Mouse (Mus musculus) retina, postnatal 7 days (tissue): ENCODE measurements around the gene Tmem167b.
"Not testable (repeated sequence)": the region's sequence is repeated elsewhere in the genome, so short reads cannot be mapped to it uniquely, and the experiment has no call there.

Experiments
- DNase-seq: peaks from one replicate; pipeline ENCODE4 v3.0.0-alpha.2; 2012; ENCODE audit warnings: low read depth, low spot score

Tmem167b gene

DNA sequence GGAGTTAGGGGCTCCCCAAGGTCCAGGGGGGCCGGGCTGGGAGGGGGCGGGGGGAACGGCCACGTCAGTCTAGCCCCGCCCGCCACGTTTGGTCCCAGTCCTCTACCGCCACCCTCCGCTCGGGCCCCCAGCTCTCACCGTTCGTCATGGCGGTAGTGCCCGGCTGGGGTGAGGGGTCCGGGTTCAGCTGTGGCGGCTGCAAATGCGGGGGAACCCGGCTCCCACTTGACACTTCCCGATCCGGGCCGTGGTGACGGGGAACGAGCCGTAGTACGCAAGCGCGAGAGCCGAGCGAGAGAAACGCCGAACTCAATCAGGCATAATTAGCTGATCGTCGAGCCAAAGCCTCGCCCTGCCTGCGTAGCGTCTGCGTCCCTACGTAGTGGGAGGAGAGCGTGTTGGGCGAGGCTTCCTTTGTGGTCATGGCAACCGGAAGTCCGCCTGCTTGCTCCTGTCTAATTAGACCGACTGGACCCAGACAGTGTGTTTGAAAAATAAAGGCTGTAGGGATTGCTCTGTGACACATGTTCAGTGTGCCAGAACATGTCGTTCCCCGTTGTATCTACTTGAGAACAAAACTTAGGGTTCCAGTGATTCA is at the start of gene Tmem167b:
Tmem167b (minus strand) TSS at position 334 of the 598 bp plus-strand sequence.
- DNase-seq = peak; percentile 98

DNA sequence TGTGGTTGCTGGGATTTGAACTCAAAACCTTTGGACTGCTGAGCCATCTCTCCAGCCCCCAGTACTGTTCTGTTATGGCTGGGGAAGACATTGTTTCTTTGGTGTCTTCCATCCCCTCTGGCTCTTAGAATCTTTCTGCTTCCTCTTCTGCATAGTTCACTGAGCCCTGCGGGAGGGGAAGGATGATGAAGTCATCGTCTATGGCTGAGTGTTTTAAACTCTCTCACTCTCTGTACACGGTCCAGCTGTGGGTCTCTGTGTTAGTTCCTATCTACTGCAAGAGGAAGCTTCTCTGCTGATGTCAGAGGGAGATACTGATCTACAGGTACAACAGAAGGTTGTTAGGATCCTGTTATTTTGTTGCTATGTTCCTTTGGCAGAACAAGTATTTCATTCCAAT is 46.6 kb upstream of the Tmem167b start:
- DNase-seq = no peak

DNA sequence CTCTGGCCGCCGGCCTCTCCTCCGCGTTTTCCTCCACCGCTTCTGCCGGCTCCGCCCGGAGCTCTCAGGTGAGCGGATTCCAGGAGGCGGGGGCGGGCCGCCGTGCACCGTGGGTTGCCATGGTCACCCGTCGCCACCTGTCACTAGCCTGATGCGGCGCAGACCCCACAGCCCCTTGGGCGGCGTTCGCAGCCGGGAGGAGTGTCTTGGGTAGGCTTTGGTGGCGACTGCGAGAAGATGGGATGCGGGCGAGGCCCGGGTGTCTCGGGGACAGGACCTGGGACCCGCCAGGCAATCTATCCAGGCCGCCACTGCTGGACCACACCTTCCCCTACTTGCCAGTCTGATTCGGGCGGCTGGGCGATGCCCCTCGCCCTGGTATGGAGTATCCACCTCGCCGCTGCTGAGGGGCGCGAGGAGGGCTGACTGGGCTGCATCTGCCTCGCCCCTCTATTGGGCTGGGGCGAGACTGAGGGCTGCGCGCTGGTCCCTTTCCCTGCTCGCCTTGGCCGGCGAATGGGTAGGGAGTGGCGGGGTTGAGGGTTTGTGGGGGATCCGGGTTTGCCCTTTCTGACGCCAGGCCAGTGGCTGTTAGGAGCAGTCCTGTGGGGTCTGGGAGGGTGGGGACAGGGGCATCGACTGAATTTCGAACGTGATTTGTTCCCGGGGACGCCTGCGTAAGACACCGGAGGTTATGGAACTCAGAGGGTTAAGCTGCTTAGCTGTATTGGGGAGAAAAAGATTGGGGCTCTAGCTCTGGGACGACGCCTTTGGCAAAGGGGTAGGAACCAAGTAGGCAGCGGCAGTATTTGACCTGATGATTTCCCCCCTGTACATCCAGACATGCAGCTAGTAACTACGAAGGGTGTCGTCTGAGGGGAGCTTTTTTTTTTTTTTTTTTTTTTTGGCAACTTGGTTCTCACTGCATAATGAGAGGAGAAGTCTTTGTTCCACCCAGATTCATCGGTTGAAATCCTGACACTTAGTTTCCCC is 29.6 kb upstream of the Tmem167b start:
- no peak for DNase-seq

DNA sequence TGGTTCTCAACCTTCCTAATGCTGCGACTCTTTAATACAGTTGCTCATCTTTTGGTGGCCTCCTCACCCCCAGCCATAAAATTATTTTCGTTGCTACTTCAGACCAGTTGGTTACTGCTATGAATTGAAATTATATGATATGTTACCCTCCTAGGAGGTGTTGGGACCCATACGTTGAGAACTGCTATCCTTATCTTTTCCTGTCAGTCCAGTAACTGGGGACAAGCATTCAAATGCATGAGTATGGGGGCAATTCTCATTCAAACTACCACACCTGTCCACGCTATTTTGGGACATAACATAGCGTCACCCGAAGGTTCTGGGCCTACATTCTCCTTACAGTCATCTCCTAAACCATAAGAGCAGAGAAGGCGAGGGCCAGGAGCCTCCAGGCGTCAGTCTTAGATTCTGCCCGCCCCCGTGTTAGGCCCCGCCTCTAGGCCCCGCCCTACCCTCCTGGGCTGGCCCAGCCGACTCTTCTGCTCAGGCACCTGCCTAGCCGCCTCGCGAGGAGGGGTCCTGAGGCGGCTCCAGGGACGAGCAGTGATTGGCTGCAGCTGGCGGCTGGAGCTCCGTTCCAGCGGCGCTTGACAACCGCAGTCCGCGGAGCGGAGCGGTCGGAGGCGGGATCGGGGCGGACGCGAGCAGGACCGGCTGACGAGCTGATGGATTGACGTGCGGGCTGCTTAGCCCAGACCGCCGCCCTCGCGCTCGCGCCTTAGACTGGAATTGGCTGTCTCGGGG is 28.7 kb upstream of the Tmem167b start, which contains the start of gene Wdr47:
Wdr47 (plus strand) TSS at position 494 of the 744 bp plus-strand sequence.
- peak; percentile 92 for DNase-seq

DNA sequence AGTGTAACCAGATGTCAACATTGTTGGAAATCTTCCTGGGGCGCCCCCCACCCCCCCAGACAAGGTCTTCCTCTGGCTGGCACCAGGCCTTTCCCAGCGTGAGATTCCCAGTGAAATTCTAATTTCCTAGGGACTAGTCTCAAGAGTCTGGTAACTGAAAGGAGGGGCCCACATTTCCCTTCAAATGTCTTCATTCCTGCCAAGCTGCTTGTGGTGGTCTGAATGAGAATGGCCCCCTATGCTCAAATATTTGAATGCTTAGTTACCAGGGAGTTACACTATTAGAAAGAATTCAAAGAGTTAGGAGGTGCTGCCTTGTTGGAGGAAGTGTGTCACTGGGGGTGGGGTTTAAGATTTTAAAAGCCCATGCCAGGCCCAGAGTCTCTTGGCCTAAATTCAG is 26.2 kb upstream of the Tmem167b start:
- DNase-seq = no peak

DNA sequence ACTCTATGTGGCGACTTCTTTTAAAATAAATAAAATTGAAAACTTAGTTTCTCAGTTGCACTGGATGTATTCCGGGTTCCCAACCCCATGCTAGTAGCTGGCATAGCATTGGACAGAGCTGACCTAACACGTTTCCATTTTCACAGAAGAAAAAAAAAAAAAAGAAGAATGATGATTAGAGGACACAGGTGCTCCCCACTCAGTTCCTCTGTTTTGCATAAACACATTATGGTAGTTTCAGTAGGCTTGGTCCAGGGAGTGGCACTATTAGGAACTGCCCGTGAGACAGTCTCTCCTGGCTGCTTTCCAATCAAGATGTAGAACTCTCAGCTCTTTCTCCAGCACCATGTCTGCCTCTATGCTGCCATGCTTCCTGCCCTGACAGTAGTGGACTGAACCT is 22.3 kb upstream of the Tmem167b start:
- DNase-seq = no peak

DNA sequence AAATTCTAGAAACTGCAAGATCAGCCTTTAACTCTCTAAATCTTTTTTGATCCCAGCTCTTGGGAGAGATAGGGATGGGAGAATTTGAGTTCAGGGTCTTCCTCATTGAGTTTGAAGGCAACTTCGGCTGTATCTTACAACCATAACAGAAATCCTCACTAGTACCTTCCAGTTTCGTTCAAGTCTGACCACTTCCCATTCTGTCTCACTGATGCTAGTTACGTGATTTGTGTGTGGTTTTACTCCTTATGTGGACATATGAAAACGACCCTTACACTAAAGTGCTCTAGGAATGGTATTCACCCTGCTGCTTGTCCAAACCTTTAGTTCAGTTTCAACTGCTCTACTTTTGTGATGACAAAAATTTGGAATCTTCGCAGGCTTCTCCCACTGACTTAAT is 11.8 kb upstream of the Tmem167b start:
- DNase-seq = no peak

DNA sequence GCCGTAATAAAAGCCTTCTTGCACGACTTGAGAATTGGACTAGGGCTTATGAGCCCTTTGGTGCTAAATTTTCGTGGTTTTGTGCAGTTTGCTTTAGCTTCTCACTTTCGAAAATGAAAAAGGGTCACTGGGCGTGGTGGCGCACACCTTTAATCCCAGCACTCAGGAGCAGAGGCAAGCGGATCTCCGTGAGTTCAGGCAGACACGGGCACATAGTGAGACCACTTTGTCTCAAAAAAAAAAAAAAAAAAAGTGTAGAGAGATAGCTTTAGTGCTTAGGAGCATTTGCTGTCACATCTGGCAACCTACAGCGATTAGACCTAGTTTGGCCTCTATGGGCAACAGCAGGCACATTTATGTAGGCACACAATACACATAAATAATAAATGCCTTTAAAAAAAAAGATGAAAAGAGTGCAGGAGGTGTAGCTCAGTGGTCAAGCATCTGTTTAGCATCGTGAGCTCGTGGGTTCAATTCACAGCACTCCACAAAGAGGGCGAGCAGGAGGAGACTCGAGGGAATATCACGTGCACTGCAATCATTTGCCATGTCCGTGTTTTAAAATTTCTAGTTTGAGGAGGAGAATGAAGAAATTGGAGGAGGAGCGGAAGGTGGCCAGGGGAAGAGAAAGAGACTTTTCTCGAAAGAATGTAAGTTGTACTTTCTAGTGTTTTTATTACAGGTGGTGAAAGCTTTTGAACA is 10.2 kb upstream of the Tmem167b start:
- no peak for DNase-seq

DNA sequence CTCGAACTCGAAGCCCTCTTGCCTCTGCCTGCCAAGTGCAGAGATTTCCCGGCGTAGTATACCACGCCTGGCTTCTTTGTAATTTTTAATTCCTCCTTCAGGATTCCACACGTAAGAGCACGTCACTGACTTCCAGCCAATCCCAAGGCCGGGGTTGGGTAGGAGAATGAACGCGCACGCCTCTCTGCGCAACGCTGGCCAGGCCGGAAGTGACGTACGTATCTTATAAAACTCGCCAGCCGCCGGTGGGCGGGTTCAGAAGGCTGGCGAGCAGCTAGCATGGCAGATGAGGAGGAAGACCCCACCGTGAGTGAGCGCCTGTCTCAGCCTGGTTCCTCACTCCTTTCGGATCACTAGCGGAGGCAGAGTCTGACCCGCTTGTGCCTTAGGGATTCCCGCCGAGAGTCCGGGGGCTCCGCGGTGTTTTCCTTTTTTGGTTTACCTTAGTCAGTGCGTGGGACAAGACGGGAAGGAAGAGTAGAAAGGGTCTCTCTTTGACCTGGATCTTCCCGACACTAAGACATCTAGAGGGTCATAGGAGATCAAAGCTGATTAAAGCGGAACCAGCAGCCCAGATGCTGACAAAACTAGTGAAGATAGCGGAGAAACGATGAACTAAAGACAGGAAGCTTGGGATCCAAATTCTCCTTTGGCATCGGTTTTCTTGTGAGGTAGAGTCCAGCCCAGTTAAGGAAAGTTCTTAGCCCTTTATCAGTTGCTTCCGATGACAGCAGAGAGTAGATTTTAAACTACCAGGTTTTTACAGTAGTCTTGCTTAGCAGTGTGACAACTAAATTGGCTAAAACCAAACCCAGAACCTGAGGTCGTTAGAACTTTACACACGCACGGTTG is 9.4 kb upstream of the Tmem167b start, which contains the start of gene Taf13:
Taf13 (plus strand) TSS at position 256 of the 852 bp plus-strand sequence.
- DNase-seq = peak; percentile 95

DNA sequence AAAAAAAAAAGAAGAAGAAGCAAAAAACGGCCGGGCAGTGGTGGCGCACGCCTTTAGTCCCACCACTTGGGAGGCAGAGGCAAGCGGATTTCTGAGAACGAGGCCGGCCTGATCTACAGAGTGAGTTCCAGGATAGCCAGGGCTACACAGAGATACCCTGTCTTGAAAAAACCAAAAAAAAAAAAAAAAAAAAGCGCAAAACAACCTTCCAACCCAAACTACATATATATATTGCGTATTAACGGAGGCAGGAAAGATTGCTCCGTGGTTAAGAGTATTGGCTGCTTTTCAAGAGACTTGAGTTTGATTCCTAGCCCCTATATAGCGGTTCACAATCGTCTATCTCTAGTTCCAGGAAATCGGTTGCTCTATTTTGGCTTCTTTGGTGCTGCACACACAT is 8.5 kb upstream of the Tmem167b start:
- DNase-seq = no peak

DNA sequence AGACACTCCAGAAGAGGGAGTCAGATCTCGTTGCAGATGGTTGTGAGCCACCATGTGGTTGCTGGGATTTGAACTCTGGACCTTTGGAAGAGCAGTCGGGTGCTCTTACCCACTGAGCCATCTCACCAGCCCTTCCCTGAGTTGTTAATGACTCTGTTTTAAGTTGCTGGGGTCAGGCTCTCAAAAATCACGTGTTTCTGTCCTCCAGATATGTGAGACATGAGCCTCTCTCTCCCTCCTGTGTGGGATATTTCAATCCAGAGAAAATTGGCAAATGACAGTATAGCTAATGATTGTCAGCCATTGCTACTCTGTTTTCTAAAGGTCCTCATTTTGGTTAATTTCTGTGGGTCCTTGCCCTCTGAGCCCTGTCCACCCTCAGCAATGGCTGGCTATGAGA is 7.4 kb upstream of the Tmem167b start:
- DNase-seq = not testable (repeated sequence)

DNA sequence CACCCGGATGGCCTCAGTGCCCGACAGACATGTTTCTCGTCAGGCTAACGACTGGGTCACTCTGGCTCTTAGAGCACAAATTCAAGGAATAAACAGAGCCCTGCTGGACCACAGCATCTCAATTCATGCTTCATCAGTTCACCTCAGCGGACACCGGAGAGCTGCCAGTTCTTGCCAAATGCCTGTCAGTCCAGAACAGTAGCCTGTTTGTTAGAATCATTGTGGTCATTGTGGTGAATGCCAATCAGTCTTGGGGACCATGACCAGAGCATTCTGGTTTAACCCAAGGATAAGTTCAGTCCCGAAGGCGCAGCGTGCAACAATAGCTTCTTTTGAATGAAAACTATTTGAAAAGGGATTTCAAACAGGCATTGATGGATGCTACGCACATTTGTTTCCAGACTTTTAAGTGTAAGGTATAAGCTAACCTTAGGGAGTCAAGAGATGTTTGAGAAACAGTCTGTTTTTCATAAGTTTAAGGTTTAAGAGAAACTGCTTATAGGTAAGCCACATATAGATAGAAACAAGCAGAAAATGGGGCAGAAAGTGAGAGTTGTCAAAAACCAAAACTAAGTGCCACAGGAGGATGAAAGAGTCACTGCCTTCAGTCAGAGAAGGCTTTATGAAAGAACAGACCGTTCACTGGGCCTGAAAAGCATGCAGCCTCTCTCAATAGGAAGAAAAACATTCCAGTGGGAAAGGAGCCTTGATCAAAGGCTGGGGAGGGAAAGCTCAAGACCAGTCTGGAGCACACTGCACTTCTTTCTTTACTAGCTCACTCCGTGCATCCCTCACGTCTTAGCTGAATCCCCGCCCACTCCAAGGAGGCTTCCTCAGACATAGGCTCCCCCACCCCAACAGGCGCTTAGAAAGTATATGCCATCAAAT is 6.0 kb upstream of the Tmem167b start:
- no peak for DNase-seq

DNA sequence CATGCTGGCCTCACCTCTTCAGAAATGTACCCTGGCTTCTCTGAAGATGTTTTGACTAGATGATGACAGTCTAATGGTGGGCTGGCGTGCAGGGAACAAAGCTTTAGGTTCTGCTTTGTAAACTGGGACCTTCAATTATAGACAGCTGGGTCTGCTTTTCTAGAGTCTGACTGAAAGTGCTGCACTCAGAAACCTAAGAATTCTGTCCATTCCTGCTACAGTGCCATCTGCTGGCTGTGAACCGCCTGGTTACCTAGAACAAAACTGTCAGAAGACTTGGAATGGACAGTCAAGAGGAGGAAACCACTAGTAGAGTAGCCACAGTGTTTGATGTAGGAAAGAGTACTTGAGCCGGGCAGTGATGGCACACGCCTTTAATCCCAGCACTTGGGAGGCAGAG is 1.0 kb upstream of the Tmem167b start:
- DNase-seq = peak; percentile 71

DNA sequence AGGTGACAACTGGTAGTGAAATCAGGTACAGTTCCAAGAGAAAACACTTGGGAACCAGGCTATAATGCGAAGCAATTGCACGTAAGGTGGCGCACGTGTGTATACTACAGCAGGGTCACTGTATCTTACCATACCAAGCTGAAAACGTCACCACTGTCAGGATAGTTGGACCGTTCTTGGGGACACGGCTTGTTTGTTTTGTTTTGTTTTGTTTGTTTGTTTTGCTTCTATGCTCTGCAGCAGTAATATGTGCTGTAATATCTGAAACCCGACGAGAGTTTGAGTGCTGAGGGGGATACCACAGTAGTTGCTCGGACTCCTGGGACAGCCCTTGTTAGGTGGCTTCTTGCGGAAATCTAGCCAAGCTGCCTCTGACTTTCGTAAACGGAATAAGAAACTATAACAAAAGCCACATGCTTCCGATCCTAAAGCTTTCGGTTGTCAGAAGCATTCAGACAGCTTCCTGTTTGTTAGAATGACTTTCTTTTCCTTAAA is 558 bp upstream of the Tmem167b start:
- DNase-seq = no peak

DNA sequence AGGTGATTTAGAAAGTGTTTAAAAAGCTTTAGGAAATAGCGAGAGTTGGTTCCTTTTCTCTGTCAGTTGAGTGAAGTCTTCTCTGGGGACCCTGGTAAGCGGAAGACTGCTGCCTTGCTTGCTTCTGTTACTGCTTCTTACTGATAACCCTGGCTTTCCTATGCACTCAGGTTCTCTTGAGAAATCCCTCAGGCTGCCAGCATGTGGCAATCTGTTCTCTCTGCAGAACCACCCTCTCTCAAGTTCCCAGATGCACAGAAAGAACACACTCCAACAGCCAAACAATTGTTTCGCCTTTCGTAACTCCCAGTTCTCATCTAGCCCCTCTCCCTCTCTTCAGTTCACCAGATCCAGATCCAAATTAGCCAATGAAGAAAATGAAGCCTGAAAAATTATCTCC is 4.4 kb downstream of the Tmem167b start:
- DNase-seq = no peak

DNA sequence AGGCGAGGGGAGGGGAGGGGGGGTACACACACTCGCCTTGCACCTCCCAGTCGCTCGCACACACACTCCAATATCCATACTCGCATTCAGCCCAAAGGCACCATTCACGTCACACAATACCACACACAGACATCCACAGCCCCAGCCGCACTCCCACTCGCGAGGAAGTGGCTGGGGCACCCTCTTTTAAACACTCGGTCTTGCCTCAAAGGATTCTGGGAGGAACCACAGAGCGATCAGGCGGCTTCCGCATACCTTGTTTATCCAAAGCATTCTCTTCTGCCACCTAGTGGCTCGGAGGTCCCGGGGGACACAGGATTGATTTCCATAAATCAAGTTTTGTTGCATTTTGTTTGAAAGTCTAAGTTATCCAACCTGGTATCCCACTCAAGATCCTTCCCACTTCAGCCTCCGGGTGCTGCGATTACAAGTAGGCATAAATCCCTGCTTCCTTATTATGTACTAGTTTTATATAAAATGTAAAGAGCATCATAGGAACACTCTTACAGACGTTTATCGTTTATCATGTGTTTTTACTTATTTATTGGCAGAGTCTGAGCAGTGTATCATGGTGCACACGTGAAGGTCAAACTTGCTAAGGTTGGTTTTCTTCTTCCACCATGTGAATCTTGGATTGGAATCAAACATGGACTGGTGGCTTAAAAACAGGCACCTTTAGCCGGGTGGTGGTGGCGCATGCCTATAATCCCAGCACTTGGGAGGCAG is 7.5 kb downstream of the Tmem167b start:
- peak; percentile 96 for DNase-seq

DNA sequence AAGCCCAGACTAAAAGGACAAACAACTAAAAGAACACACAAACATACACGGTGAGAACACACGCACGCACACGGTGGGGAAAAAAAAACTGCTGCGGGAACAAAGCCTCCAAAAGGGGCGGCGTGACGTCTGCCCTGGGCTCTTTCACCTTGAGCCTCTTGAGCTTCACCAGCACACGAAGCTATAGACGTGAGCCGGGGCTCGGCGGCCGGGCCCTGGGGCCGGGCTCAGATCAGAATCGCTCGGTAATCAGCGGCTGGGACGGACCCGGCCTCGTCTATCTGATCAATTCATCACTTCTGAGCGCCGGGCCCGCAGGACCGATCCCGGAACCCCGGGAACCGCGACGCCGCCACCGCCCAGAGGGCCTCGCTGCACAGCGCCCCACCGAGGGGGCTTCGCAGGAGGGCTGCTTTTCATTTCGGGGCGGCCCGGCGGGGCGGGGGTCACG is 8.1 kb downstream of the Tmem167b start:
- no peak for DNase-seq

DNA sequence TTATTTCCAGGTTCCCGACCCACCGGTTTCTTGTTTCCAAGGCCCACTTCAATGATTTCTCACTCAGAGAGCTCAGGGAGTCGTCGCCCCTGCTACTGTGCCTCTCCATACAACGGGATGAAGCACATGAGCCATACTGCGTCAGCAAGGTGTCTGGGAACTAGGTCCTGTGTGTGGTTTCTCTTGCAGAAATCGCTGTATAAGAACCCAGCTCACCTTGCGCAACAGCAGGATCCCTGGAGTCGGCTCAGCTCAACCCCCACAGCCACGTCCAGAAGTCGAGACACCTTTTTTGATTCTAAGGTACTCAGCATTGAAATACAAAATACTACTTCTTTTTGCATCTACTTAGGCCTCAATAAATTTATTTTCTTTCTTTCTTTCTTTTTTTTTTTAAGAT is 20.0 kb downstream of the Tmem167b start:
- DNase-seq = no peak

DNA sequence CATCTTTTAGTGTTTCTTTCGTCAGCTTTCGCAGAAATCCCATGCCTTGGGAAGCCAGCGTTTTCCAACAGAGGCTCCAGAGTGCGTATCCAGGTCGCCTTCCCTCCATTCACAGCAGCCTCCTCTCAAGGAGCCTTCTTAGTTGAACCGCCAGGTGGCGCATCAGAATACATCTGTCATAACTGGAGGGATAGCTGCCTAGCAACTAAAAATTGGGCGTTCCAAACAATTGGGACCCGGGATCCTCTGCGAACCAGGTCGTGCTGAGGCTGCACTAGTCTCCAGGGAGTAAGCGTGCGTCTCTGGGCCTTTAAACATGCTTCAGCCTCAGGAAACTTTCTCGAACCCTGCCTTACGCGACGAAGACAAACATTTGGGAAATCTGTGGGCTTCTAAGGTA is 25.0 kb downstream of the Tmem167b start:
- DNase-seq = peak; percentile 83
